Mouse (Mus musculus) forebrain, embryonic 11.5 days (tissue): ENCODE data around the gene Wee1. TPM values are rescaled to one million over a fixed set of nuclear protein-coding genes. Genes with fewer than 3 reads are reported as not detected.

Experiments
- ATAC-seq: fragments of 200-750 bp; cut with Nextera tagmentation; replicated peaks from 2 replicates; pipeline ENCODE4 v1.8.0; 2017; ENCODE audit warnings: moderate TSS enrichment; ENCODE audit not compliant: low FRiP score
- DNase-seq: peaks from one replicate; pipeline ENCODE4 v3.0.0-alpha.2; 2017; ENCODE audit warnings: low spot score
- H3K27ac ChIP-seq: fragments of 300-500 bp; sonication (generic); 2 replicates; pipeline ENCODE4 v1.5.1; 2014; ENCODE audit warnings: low read depth, low read length
- H3K27me3 ChIP-seq: fragments of 300-500 bp; sonication (generic); 2 replicates; pipeline ENCODE4 v1.6.1; 2014; ENCODE audit warnings: mild to moderate bottlenecking, low read length, mixed read lengths; ENCODE audit not compliant: control insufficient read depth, insufficient read depth
- H3K36me3 ChIP-seq: fragments of 300-500 bp; sonication (generic); 2 replicates; pipeline ENCODE4 v1.6.1; 2014; ENCODE audit warnings: mild to moderate bottlenecking, low read length, moderate library complexity, mixed read lengths; ENCODE audit not compliant: control insufficient read depth, insufficient read depth
- H3K4me1 ChIP-seq: fragments of 300-500 bp; sonication (generic); replicated peaks from 2 replicates; pipeline ENCODE4 v1.6.1; 2014; ENCODE audit warnings: low read length, mixed read lengths; ENCODE audit not compliant: control insufficient read depth, insufficient read depth
- H3K4me2 ChIP-seq: fragments of 300-500 bp; sonication (generic); 2 replicates; pipeline ENCODE4 v1.6.1; 2014; ENCODE audit warnings: low read depth, mild to moderate bottlenecking, low read length, moderate library complexity, mixed read lengths; ENCODE audit not compliant: severe bottlenecking
- H3K4me3 ChIP-seq: fragments of 300-500 bp; sonication (generic); 2 replicates; pipeline ENCODE4 v1.5.1; 2014; ENCODE audit warnings: low read depth, low read length
- H3K9ac ChIP-seq: fragments of 300-500 bp; sonication (generic); 2 replicates; pipeline ENCODE4 v1.6.1; 2014; ENCODE audit warnings: low read length
- H3K9me3 ChIP-seq: fragments of 300-500 bp; sonication (generic); 2 replicates; pipeline ENCODE4 v1.6.1; 2016; ENCODE audit warnings: low read length, mixed read lengths; ENCODE audit not compliant: control insufficient read depth
- WGBS: fragments of 180-500 bp; shearing (Covaris S2); extraction: QIAGEN DNeasy Blood & Tissue Kit; methylation state at CpG from one replicate; pipeline ENCODE4 v1.1.7; 2014; 5-methylcytosine and 5-hydroxymethylcytosine counted together
- polyA plus RNA-seq: library from polyadenylated mRNA; unstranded; fragments of >200 nt; fragmentation: Nextera tagmentation; extraction: Ambion mirVana; gene quantifications from 2 replicates; pipeline ENCODE4 v1.2.1, GENCODE M21; 2014

Wee1 gene
- polyA plus RNA-seq, 1 experiment from 2014 or later: 45.6 TPM

- DNase-seq (no peak), ATAC-seq (no peak)
- WGBS: 35% methylated on average over 1 of the region's 1 CpGs
- Histone ChIP-seq H3K27me3 (no peaks in the 10 kb centered on the region), H3K36me3 (no peaks in the 10 kb centered on the region), H3K4me1 (no peaks in the 10 kb centered on the region), H3K9me3 (no peaks in the 10 kb centered on the region), H3K27ac (no peak overlapping the region), H3K4me3 (no peak overlapping the region), H3K9ac (no peak overlapping the region), H3K4me2 (no peak overlapping the region)
Measured at GRCm38 (mm10) chr7:110116731-110117291, 5.0 kb upstream of the Wee1 start.

DNA sequence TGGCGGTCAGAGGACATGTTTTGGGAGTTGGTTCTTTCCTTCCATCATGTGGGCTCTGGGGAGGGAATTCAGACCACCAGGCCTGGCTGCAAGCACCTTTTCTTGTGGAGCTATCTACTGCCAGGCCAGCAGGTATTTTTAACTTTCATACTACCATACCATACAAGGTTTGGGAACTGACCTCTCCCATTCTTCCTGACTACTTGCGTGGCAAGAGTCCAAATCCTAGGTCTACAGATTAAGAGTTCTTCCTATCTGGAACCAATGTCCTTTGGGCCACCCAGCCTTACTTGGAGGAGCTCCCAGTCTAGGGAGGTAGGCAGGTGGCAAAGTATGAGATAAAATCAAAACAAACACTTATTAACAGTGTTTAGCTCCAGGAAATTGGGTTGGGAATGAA lies 3.4 kb upstream of the Wee1 start:
- DNase-seq (no peak), ATAC-seq (no peak)
- no peak overlapping the region for H3K9ac ChIP-seq
- 82% methylated on average over 2 of the region's 2 CpGs for whole genome bisulfite sequencing
- no peaks in the 10 kb centered on the region for H3K27me3 ChIP-seq
- H3K36me3 ChIP-seq: no peaks in the 10 kb centered on the region
- no peak overlapping the region for H3K27ac ChIP-seq
- no peaks in the 10 kb centered on the region for H3K9me3 ChIP-seq
- no peaks in the 10 kb centered on the region for H3K4me1 ChIP-seq
- H3K4me3 ChIP-seq: no peak overlapping the region
- H3K4me2 ChIP-seq: no peak overlapping the region

DNA sequence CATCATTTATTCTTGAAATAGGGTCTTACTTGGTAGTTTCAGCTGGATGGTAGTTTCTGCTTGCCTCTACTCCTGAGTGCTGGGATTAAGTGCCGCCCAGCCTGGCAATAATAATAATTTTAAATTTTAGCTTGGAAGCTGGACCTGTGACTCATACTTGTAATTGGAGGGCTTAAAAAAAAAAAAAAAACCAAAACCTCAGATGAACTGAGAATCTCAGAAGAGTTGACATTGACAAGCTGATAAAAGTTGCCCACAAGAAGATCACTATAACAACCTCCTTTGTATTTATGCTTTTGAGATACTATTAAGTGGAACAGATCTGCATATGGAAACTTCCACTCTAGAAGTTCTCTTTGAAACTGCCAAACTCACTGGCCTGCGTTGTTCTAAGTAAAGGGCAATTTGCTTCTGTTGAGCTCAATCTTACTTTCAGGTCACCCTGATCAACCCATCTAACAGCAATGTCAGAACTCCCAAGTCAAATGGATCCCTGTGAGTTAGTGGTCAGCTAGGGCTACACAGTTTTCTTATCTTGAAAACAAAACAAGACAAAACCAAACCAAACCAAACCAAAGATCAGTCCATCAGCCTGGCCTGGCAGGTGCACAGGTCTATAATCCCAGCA lies 1.6 kb upstream of the Wee1 start:
- DNase-seq (no peak), ATAC-seq (no peak)
- no peak overlapping the region for H3K27ac ChIP-seq
- H3K9me3 ChIP-seq: no peaks in the 10 kb centered on the region
- peaks cover 2% of the 10 kb centered on the region; the same call in 1 of the 2 replicates for H3K4me1 ChIP-seq
- H3K4me2 ChIP-seq: no peak overlapping the region
- whole genome bisulfite sequencing: 87% methylated on average over 2 of the region's 2 CpGs
- H3K4me3 ChIP-seq: no peak overlapping the region
- no peaks in the 10 kb centered on the region for H3K27me3 ChIP-seq
- no peak overlapping the region for H3K9ac ChIP-seq
- H3K36me3 ChIP-seq: no peaks in the 10 kb centered on the region; the same call in 1 of the 2 replicates

DNA sequence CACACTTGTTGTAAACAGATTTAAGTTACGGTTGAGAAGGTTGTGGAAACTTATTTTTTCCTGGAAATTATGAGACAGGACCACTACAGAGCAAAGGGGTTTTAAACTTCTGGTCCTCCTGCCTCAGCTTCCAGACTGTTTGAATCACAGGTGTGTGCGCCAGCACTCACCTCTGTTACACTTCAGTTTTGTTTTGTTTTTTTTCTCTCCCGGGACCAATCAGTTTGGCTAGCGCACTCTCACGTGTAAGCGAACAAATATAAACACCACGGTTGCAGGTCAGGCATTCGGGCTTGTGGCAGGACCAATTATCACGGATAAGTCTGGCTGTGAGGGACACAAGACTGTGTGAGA lies 707 bp upstream of the Wee1 start:
- H3K4me1 ChIP-seq: peaks cover 2% of the 10 kb centered on the region; the same call in 1 of the 2 replicates
- H3K27ac ChIP-seq: peak overlapping the region; percentile 72
- ATAC-seq (no peak), DNase-seq (no peak)
- H3K9me3 ChIP-seq: no peaks in the 10 kb centered on the region
- H3K36me3 ChIP-seq: no peaks in the 10 kb centered on the region; the same call in 1 of the 2 replicates
- peak overlapping the region; percentile 69 for H3K9ac ChIP-seq
- H3K27me3 ChIP-seq: no peaks in the 10 kb centered on the region
- peak overlapping the region; percentile 62 for H3K4me2 ChIP-seq
- H3K4me3 ChIP-seq: peak overlapping the region; percentile 98
- WGBS: 3% methylated on average over 9 of the region's 9 CpGs

- Histone ChIP-seq H3K4me2 (peak overlapping the region; percentile 62), H3K9ac (peak overlapping the region; percentile 95), H3K27me3 (no peaks in the 10 kb centered on the region), H3K36me3 (no peaks in the 10 kb centered on the region; the same call in 1 of the 2 replicates), H3K4me1 (peaks cover 2% of the 10 kb centered on the region; the same call in 1 of the 2 replicates), H3K9me3 (no peaks in the 10 kb centered on the region), H3K4me3 (peak overlapping the region; percentile 98), H3K27ac (peak overlapping the region; percentile 90)
- WGBS: 0% methylated on average over 25 of the region's 27 CpGs
- ATAC-seq: peak; percentile 22
- no peak for DNase-seq
Measured at GRCm38 (mm10) chr7:110122289-110122564, 381 bp downstream of the Wee1 start.

DNA sequence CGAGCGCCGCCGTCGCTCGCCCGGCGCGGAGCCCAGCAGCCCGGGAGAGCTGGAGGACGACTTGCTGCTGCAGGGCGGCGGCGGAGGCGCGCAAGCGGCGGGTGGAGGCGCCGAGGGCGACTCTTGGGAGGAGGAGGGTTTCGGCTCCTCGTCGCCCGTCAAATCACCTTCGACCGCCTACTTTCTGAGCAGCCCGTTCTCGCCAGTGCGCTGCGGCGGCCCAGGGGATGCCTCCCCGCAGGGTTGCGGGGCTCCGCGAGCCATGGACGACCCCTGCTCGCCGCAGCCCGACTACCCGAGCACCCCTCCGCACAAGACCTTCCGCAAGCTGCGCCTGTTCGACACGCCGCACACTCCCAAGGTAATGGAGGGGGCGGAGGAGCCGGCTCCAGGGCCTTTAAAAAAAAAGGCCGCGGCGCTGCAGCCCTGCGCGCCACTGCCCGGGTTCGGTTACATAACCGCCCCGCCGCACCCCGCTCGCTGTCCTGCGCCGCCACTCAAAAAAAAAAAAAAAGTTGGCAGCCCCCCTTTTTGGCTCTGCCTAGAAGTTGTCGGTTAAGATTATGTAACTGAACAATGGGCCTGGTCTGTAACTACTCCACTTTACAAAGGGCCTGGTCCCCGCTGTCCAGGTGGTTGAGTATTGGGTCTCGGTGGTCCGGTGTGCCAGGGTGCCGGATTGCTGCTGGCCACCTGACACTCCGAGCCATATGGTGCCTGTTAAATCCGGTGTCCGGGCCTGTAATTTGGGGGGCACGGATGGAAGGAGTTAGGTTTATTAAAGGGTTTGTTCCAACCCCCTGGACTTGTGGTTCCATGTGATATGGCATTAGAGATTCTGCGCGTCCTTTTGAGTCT lies 948 bp downstream of the Wee1 start:
- WGBS: under 1% methylated on average over 66 of the region's 74 CpGs
- H3K4me3 ChIP-seq: peak overlapping the region; percentile 98
- ATAC-seq (peak; percentile 13; the same call in 1 of the 2 replicates), DNase-seq (peak; percentile 82)
- H3K27ac ChIP-seq: peak overlapping the region; percentile 90
- no peaks in the 10 kb centered on the region for H3K27me3 ChIP-seq
- peaks cover 2% of the 10 kb centered on the region; the same call in 1 of the 2 replicates for H3K4me1 ChIP-seq
- peak overlapping the region; percentile 62 for H3K4me2 ChIP-seq
- no peaks in the 10 kb centered on the region; the same call in 1 of the 2 replicates for H3K36me3 ChIP-seq
- no peaks in the 10 kb centered on the region for H3K9me3 ChIP-seq
- H3K9ac ChIP-seq: peak overlapping the region; percentile 95

GRCm38 (mm10) chr7:110123844-110124555 lies 2.2 kb downstream of the Wee1 start:
- WGBS: 67% methylated on average over 12 of the region's 12 CpGs

GRCm38 (mm10) chr7:110128566-110128965 lies 6.7 kb downstream of the Wee1 start:
- Histone ChIP-seq H3K4me1 (peaks cover 2% of the 10 kb centered on the region; the same call in 1 of the 2 replicates), H3K27me3 (no peaks in the 10 kb centered on the region), H3K9me3 (no peaks in the 10 kb centered on the region), H3K36me3 (no peaks in the 10 kb centered on the region; the same call in 1 of the 2 replicates), H3K9ac (no peak overlapping the region), H3K27ac (no peak overlapping the region), H3K4me3 (no peak overlapping the region), H3K4me2 (no peak overlapping the region)
- no peak for DNase-seq
- ATAC-seq: no peak
- 90% methylated on average over 2 of the region's 2 CpGs for WGBS

More at GRCm38 (mm10) chr7:110123844-110124555, 2.2 kb downstream of the Wee1 start:
- ATAC-seq: no peak
- no peak for DNase-seq
- H3K9me3 ChIP-seq: no peaks in the 10 kb centered on the region
- H3K27me3 ChIP-seq: no peaks in the 10 kb centered on the region
- no peak overlapping the region for H3K27ac ChIP-seq
- peak overlapping the region; percentile 62 for H3K4me2 ChIP-seq
- peak overlapping the region; percentile 95 for H3K9ac ChIP-seq
- H3K36me3 ChIP-seq: no peaks in the 10 kb centered on the region; the same call in 1 of the 2 replicates
- H3K4me3 ChIP-seq: peak overlapping the region; percentile 98
- H3K4me1 ChIP-seq: peaks cover 2% of the 10 kb centered on the region; the same call in 1 of the 2 replicates
